Mouse (Mus musculus) forebrain, embryonic 15.5 days (tissue): ENCODE data around the gene F8. TPM values are rescaled to one million over a fixed set of nuclear protein-coding genes. Genes with fewer than 3 reads are reported as not detected.
"Not testable (repeated sequence)": the region's sequence is repeated elsewhere in the genome, so short reads cannot be mapped to it uniquely, and the experiment has no call there.

Experiments used
- ATAC-seq: fragments of 200-750 bp; cut with Nextera tagmentation; replicated peaks from 2 replicates; pipeline ENCODE4 v1.8.0; 2017; ENCODE audit warnings: mild to moderate bottlenecking, moderate TSS enrichment, moderate library complexity
- H3K27ac ChIP-seq: fragments of 300-500 bp; sonication (generic); replicated peaks from 2 replicates; pipeline ENCODE4 v1.5.1; 2015; ENCODE audit warnings: mild to moderate bottlenecking, inconsistent platforms
- H3K27me3 ChIP-seq: fragments of 300-500 bp; sonication (generic); 2 replicates; pipeline ENCODE4 v1.6.1; 2015; ENCODE audit warnings: inconsistent platforms
- H3K36me3 ChIP-seq: fragments of 300-500 bp; sonication (generic); 2 replicates; pipeline ENCODE4 v1.6.1; 2015; ENCODE audit warnings: mild to moderate bottlenecking, inconsistent platforms
- H3K4me1 ChIP-seq: fragments of 300-500 bp; sonication (generic); 2 replicates; pipeline ENCODE4 v1.6.1; 2015; ENCODE audit warnings: inconsistent platforms
- H3K4me2 ChIP-seq: fragments of 300-500 bp; sonication (generic); replicated peaks from 2 replicates; pipeline ENCODE4 v1.6.1; 2015; ENCODE audit warnings: mild to moderate bottlenecking, inconsistent platforms
- H3K4me3 ChIP-seq: fragments of 300-500 bp; sonication (generic); 2 replicates; pipeline ENCODE4 v1.5.1; 2015; ENCODE audit warnings: mild to moderate bottlenecking, inconsistent platforms
- H3K9ac ChIP-seq: fragments of 300-500 bp; sonication (generic); replicated peaks from 2 replicates; pipeline ENCODE4 v1.6.1; 2015; ENCODE audit warnings: mild to moderate bottlenecking, inconsistent platforms
- H3K9me3 ChIP-seq: fragments of 300-500 bp; sonication (generic); 2 replicates; pipeline ENCODE4 v1.6.1; 2016; ENCODE audit warnings: inconsistent platforms
- WGBS: fragments of 180-500 bp; shearing (Covaris S2); methylation state at CpG from one replicate; pipeline ENCODE4 v1.1.7; 2015; ENCODE audit warnings: mixed read lengths; 5-methylcytosine and 5-hydroxymethylcytosine counted together
- polyA plus RNA-seq: library from polyadenylated mRNA; unstranded; fragments of >200 nt; fragmentation: Nextera tagmentation; extraction: Ambion mirVana; gene quantifications from 2 replicates; pipeline ENCODE4 v1.2.1, GENCODE M21; 2015

Gene F8
- polyA plus RNA-seq, 1 experiment from 2014 or later: 1.2 TPM

DNA sequence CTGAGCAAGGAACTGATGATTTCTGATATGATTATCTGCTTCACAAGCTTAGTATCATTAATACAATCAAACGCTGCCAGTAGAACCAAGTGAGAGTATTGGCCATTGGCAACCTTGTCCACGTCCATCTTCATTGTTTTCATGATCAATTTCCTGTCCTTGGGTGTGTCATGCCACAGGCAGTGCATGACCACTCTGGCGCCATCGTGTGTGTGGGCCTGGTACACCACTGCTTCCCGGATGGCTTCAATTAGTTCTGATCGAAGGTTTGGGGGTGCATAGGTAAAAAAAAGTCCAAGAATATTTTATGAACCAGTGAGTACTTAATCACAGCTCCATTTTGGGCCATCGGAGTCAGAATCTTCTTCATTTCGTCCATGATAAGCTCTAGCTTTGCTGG is 110.7 kb downstream of the F8 start:
- H3K9ac ChIP-seq: no peak overlapping the region
- no peak overlapping the region for H3K27ac ChIP-seq
- H3K4me1 ChIP-seq: no peaks in the 10 kb centered on the region
- H3K9me3 ChIP-seq: no peaks in the 10 kb centered on the region
- H3K4me3 ChIP-seq: no peak overlapping the region
- 72% methylated on average over 8 of the region's 8 CpGs for WGBS
- no peaks in the 10 kb centered on the region for H3K36me3 ChIP-seq
- no peak for ATAC-seq
- no peak overlapping the region for H3K4me2 ChIP-seq
- no peaks in the 10 kb centered on the region for H3K27me3 ChIP-seq

DNA sequence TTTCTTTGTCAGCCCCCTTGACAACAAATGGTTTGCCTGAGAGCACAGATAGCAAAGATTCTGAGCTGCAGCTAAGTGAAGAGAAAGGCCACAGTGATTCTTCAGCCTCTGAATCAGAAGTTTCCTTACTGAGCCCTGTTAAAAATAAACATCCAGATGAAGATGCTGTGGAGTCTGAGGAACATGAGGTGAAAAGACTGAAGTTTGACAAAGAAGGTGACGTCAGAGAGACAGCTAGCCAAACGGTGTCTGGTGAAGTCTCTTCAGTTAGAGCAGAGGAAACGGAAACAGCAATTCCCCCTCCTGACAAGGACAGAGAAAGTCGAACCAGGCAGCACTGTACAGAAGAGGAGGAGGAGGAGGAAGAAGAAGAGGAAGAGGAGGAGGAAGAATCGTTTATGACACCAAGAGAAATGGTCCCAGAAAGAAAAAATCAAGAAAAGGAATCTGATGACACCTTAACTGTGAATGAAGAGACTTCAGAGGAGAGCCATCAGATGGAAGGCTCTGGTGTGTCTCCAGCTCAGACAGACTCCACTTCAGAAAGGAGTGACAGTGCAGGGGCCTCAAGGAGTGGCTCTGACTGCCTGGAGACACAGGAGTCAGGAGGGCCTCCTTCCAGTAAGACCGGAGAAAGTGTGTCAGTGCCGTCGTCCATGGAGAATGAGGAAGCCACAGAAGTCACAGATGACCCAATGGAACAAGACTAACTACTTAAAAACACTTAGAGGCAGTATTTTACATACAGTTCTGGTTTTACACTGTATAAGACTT is 148.6 kb downstream of the F8 start:
- not testable (repeated sequence) for H3K4me1 ChIP-seq, H3K4me3 ChIP-seq, ATAC-seq, H3K27ac ChIP-seq, H3K9ac ChIP-seq, H3K36me3 ChIP-seq, H3K9me3 ChIP-seq, H3K27me3 ChIP-seq, H3K4me2 ChIP-seq
- WGBS: 58% methylated on average over 8 of the region's 8 CpGs

DNA sequence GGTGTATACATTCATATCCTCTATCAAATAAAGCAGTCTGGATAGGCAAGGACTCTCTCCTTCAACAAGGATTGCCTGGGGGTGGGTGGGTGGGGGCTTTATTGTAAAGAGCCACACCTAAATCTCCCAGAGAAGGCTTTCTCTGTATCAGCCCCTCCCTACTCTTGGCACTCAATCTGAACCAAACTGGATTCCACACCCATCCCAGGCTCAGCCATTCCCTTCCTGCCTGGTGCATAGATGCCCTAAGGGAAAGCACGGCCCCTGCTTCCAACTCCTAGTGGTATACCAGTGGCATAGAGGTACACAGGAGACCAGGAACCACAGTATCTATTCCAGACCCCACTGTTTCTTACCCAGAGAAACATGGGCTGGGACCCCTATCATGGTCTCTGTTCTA is 151.0 kb downstream of the F8 start:
- H3K4me2 ChIP-seq: no peak overlapping the region
- WGBS: 87% methylated on average over 1 of the region's 1 CpGs
- no peak overlapping the region for H3K27ac ChIP-seq
- ATAC-seq: no peak
- no peak overlapping the region for H3K4me3 ChIP-seq
- H3K36me3 ChIP-seq: no peaks in the 10 kb centered on the region
- no peaks in the 10 kb centered on the region for H3K27me3 ChIP-seq
- no peaks in the 10 kb centered on the region for H3K9me3 ChIP-seq
- no peak overlapping the region for H3K9ac ChIP-seq
- no peaks in the 10 kb centered on the region for H3K4me1 ChIP-seq

DNA sequence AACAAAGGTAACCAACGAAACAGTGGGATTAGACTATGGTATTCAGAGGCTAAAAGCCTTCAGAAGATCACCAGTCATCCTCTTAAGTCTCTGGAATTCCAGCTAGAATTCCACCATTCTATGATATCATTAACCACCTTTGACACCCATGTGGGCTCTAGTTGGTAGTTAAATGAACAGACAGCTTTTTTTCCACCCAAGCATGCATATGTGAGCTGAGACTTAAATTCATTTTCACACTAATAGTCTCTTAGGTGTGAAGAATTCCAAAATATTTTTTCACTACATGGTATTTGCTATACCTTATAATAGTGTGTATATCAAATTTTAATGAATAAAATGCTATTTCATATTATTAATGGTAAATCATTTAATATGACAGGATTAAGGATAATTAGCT is 218.7 kb downstream of the F8 start, which contains the start of gene Smim9:
TSS of gene Smim9 (minus strand) at position 101 of the 400 bp plus-strand sequence.
- H3K9ac ChIP-seq: no peak within 1 kb of the TSS
- no peaks in the 10 kb centered on the region for H3K36me3 ChIP-seq
- ATAC-seq: no peak

GRCm38 (mm10) chrX:75155576-75156243 is 226.7 kb downstream of the F8 start:
- H3K27me3 ChIP-seq: no peaks in the 10 kb centered on the region
- H3K36me3 ChIP-seq: no peaks in the 10 kb centered on the region
- no peaks in the 10 kb centered on the region for H3K9me3 ChIP-seq
- ATAC-seq: peak; percentile 78
- WGBS: 22% methylated on average over 42 of the region's 49 CpGs
- H3K27ac ChIP-seq: no peak overlapping the region
- peak overlapping the region; percentile 47 for H3K4me3 ChIP-seq
- no peaks in the 10 kb centered on the region for H3K4me1 ChIP-seq
- peak overlapping the region; percentile 42 for H3K9ac ChIP-seq
- H3K4me2 ChIP-seq: peak overlapping the region; percentile 57

More for the DNA sequence above, 218.7 kb downstream of the F8 start, which contains the start of gene Smim9:
- Histone ChIP-seq H3K4me3 (no peak within 1 kb of the TSS), H3K4me2 (no peak within 1 kb of the TSS), H3K27ac (no peak within 1 kb of the TSS), H3K27me3 (no peaks in the 10 kb centered on the region), H3K9me3 (no peaks in the 10 kb centered on the region), H3K4me1 (no peaks in the 10 kb centered on the region)
- 68% methylated on average over 1 of the region's 1 CpGs for WGBS

DNA sequence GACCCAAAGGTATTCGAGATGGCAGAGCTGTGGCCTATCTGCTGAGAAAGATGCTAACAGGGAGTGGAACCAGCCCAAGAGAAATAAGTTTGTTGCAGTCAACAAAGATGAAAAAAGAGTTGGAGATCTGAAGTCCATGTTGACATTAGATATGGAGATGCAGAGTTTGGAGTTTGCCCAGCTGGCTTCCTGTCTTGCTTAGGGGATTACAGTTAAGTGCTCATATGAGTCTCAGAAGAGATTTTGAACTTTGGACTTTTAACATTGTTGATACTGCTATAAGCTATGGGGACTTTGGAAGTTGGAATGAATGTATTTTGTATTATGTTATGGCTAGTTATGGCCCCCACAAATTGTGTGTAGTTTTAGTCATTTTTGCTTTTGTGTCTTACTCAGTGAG is 230.2 kb downstream of the F8 start:
- Histone ChIP-seq H3K9ac (no peak overlapping the region), H3K4me3 (no peak overlapping the region), H3K27me3 (no peaks in the 10 kb centered on the region), H3K27ac (no peak overlapping the region), H3K4me2 (no peak overlapping the region), H3K36me3 (no peaks in the 10 kb centered on the region), H3K9me3 (no peaks in the 10 kb centered on the region), H3K4me1 (no peaks in the 10 kb centered on the region)
- no peak for ATAC-seq
- WGBS: 48% methylated on average over 1 of the region's 1 CpGs

DNA sequence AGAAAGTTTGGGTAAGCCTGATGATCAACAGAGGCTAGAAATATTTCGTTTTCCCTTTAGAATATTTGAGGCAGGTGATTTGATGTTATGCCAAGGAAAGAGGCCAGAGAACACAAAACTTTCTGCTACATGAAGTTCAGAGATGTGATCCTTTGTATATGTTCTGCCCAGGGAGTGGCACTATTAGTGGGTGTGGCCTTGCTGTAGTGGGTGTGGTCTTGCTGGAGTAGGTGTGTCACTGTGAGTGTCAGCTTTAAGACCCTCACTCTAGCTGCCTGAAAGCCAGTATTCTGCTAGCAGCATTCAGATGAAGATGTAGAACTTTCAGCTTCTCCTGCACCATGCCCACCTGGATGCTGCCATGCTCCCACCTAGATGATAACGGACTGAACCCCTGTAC is 232.1 kb downstream of the F8 start:
- H3K4me1 ChIP-seq: no peaks in the 10 kb centered on the region
- WGBS: 85% methylated on average over 2 of the region's 2 CpGs
- no peak overlapping the region for H3K27ac ChIP-seq
- no peak overlapping the region for H3K9ac ChIP-seq
- no peak overlapping the region for H3K4me2 ChIP-seq
- H3K27me3 ChIP-seq: no peaks in the 10 kb centered on the region
- H3K9me3 ChIP-seq: no peaks in the 10 kb centered on the region
- no peak overlapping the region for H3K4me3 ChIP-seq
- no peaks in the 10 kb centered on the region for H3K36me3 ChIP-seq
- ATAC-seq: no peak

DNA sequence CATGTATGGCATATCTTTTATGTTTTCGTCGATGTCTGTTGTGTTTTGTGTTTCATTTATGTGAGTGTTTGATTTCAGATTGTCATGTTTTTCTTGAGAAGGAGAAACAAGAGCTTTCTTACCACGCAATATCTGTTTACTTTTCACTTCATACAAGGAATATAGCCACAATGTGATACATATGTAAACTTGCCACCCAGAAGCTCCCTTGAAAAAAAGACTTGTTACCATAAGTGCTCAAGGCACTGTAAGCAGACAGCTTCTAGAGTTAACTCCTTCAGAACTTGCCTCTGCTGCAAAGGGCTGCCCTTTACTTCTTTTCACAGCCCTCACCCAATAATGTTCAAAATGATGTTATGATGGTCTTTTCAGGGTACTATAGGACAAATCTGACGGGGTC is 234.0 kb downstream of the F8 start:
- no peak for ATAC-seq
- 86% methylated on average over 4 of the region's 4 CpGs for WGBS
- Histone ChIP-seq H3K4me3 (no peak overlapping the region), H3K27me3 (no peaks in the 10 kb centered on the region), H3K4me1 (no peaks in the 10 kb centered on the region), H3K9me3 (no peaks in the 10 kb centered on the region), H3K27ac (no peak overlapping the region), H3K9ac (no peak overlapping the region), H3K36me3 (no peaks in the 10 kb centered on the region), H3K4me2 (no peak overlapping the region)

DNA sequence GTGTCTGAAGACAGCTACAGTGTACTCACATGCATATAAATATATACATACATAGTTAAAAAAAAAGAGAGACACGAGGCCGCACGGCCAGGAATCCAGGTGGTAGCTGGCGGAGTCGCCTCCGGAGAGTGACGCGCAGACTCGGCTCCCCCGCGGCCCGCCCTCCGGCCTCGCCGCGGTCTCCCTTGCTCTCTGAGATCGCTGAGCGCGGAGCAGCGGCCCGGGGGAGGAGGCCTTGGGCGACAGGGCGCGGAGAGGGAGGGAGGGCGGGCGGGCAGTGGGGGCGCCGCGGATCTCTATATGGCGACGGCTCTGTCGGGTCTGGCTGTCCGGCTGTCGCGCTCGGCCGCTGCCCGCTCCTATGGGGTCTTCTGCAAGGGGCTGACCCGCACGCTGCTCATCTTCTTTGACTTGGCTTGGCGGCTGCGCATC is 239.3 kb downstream of the F8 start:
- peak; percentile 68 for ATAC-seq

GRCm38 (mm10) chrX:75138182-75138581 is 244.2 kb downstream of the F8 start:
- whole genome bisulfite sequencing: 94% methylated on average over 2 of the region's 2 CpGs
- Histone ChIP-seq H3K4me3 (no peak overlapping the region), H3K27ac (no peak overlapping the region), H3K9me3 (no peaks in the 10 kb centered on the region), H3K27me3 (no peaks in the 10 kb centered on the region), H3K4me1 (no peaks in the 10 kb centered on the region), H3K36me3 (no peaks in the 10 kb centered on the region), H3K4me2 (no peak overlapping the region), H3K9ac (no peak overlapping the region)
- no peak for ATAC-seq

More for the DNA sequence above, 239.3 kb downstream of the F8 start:
- not testable (repeated sequence) for H3K36me3 ChIP-seq, H3K4me1 ChIP-seq, H3K9me3 ChIP-seq, H3K27ac ChIP-seq, H3K27me3 ChIP-seq
- Histone ChIP-seq H3K4me3 (peak overlapping the region; percentile 37), H3K4me2 (peak overlapping the region; percentile 47), H3K9ac (0 out of 2 replicates have a peak overlapping the region, but pooled peaks have one; percentile 33)
- 41% methylated on average over 17 of the region's 42 CpGs for whole genome bisulfite sequencing

DNA sequence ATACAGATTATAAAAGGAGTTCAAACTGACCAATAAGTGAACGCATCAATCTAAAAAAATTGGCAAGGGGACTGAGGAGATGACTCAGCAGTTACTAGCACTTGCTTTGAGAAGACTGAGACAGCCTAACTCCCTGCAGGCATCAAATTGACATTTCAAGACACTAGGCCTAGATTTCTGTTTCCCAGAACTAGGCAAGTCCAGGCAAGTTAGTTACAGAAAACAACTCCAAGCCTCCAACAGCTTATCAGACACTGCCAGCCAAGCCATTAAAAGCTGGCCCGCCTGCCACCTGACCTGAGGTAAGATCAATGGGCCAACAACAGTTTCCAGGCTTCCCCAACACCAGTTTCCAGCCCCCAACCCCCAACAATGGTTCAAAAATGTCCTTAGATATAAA is 244.7 kb downstream of the F8 start:
- no peak overlapping the region for H3K27ac ChIP-seq
- H3K4me1 ChIP-seq: no peaks in the 10 kb centered on the region
- no peak overlapping the region for H3K4me2 ChIP-seq
- 81% methylated on average over 2 of the region's 2 CpGs for WGBS
- no peak overlapping the region for H3K4me3 ChIP-seq
- no peaks in the 10 kb centered on the region for H3K36me3 ChIP-seq
- H3K9ac ChIP-seq: no peak overlapping the region
- no peaks in the 10 kb centered on the region for H3K9me3 ChIP-seq
- no peak for ATAC-seq
- no peaks in the 10 kb centered on the region for H3K27me3 ChIP-seq

GRCm38 (mm10) chrX:75136938-75137337 is 245.5 kb downstream of the F8 start:
- ATAC-seq: no peak
- H3K9me3 ChIP-seq: no peaks in the 10 kb centered on the region
- no peak overlapping the region for H3K4me3 ChIP-seq

More at GRCm38 (mm10) chrX:75136938-75137337, 245.5 kb downstream of the F8 start:
- Histone ChIP-seq H3K36me3 (no peaks in the 10 kb centered on the region), H3K4me2 (no peak overlapping the region), H3K27ac (no peak overlapping the region), H3K27me3 (no peaks in the 10 kb centered on the region), H3K4me1 (no peaks in the 10 kb centered on the region), H3K9ac (no peak overlapping the region)
